In genomic region chr7:44405346-44406014, GRCm38 (mm10) we compare ENCODE assay signal across 8 mouse cellular contexts. TPM values are rescaled to one million over a fixed set of nuclear protein-coding genes. Genes with fewer than 3 reads are reported as not detected.
DNase-seq lines count a peak whose midpoint lies in the region; ATAC-seq and TF ChIP-seq lines count a peak whose summit lies in the region.

No protein-coding gene starts in this region.

- no peaks in the 10 kb centered on the region for H3K4me1 ChIP-seq in hindbrain, postnatal 0 days (ENCODE audit: insufficient read depth, low read length)

- under 1% methylated on average over 27 of the region's 27 CpGs for WGBS in hindbrain, postnatal 0 days

- H3K27me3 ChIP-seq in hindbrain, postnatal 0 days (ENCODE audit: insufficient read depth, low read length) = no peaks in the 10 kb centered on the region

- peak overlapping the region; percentile 65 for H3K4me3 ChIP-seq in gastrocnemius, adult 2 months
- peak overlapping the region; percentile 35 for H3K4me3 ChIP-seq in hindbrain, postnatal 0 days (ENCODE audit: low read length)
- H3K4me3 ChIP-seq in left cerebral cortex, adult 2 months = peak overlapping the region; percentile 39

- no peak for TF ChIP-seq CTCF in gastrocnemius, adult 2 months (IDR thresholded peaks at IDR 0.05)
- TF ChIP-seq CTCF in hindbrain, postnatal 0 days (IDR thresholded peaks at IDR 0.05; ENCODE audit: low read depth) = peak; percentile 40
- TF ChIP-seq CTCF in left cerebral cortex, adult 2 months (IDR thresholded peaks at IDR 0.05) = no peak

- peak; percentile 84 for DNase-seq in gastrocnemius, adult 2 months
- peak; percentile 100 for DNase-seq in hindbrain, postnatal 0 days (ENCODE audit: low spot score)
- DNase-seq in left cerebral cortex, adult 2 months (ENCODE audit: extremely low spot score in 1 of 2, low spot score in 2 of 2) = peak; percentile 91 to 95
- peak; percentile 96 for DNase-seq in right cerebral cortex, adult 2 months (ENCODE audit: low spot score in 2 of 2)
- peak; percentile 70 to 82 for DNase-seq in urinary bladder, postnatal 36 days (ENCODE audit: low spot score in 2 of 2)

- H3K36me3 ChIP-seq in hindbrain, postnatal 0 days (ENCODE audit: insufficient read depth, low read length) = no peaks in the 10 kb centered on the region

- H3K9me3 ChIP-seq in hindbrain, postnatal 0 days (ENCODE audit: low read length) = no peaks in the 10 kb centered on the region

- peak overlapping the region; percentile 31 for H3K27ac ChIP-seq in gastrocnemius, adult 2 months
- peak overlapping the region; percentile 74 for H3K27ac ChIP-seq in hindbrain, postnatal 0 days
- H3K27ac ChIP-seq in left cerebral cortex, adult 2 months = peak overlapping the region; percentile 86

- peak overlapping the region; percentile 58 for H3K4me2 ChIP-seq in hindbrain, postnatal 0 days (ENCODE audit: low read depth, low read length)

- ATAC-seq in activated CD4-positive, CD25-positive, alpha-beta regulatory T cell, adult 4 months = peak; percentile 89
- ATAC-seq in common myeloid progenitor, adult 5-6 weeks (replicated peaks; ENCODE audit: low read depth, poor library complexity, severe bottlenecking) = peak; percentile 89
- peak; percentile 97 for ATAC-seq in hindbrain, postnatal 0 days
- peak; percentile 75 for ATAC-seq in megakaryocyte, adult 5-6 weeks (ENCODE audit: poor library complexity, severe bottlenecking)

- H3K9ac ChIP-seq in hindbrain, postnatal 0 days (replicated peaks; ENCODE audit: low read length) = no peak overlapping the region

- intact Hi-C loops in gastrocnemius, adult 2 months (cut with DNase I) = no loop called here
- intact Hi-C loops in left cerebral cortex, adult 2 months (cut with DNase I) = loop anchor here (2.0 kb wide), 1 partner anchor 23 kb away; the partner anchor contains the start of gene Lrrc4b

RNA-seq across cellular contexts. Expression of gene 1700008O03Rik, which starts 19.9 kb away (rescaled TPM):
- under 1 TPM; 0.59 to 0.66 TPM for polyA plus RNA-seq in activated CD4-positive, CD25-positive, alpha-beta regulatory T cell, adult 4 months (2017; shearing (Covaris generic))
- total RNA-seq in common myeloid progenitor, adult 5-6 weeks (2017) = 0.78 TPM in 1 of 2 replicates, not detected in the other
- total RNA-seq in gastrocnemius, adult 2 months (2021) = not detected
- 1.4 and 2.3 TPM in 2 replicates for total RNA-seq in hindbrain, postnatal 0 days (2014; rRNA removed)
- polyA plus RNA-seq in hindbrain, postnatal 0 days (2015; fragmentation: Nextera tagmentation; extraction: Ambion mirVana) = 3.3 and 3.6 TPM in 2 replicates
- total RNA-seq in left cerebral cortex, adult 2 months (2021) = 1 to 10 TPM; 1.5 to 2.7 TPM
- 0.42 TPM in 1 of 2 replicates, not detected in the other for total RNA-seq in megakaryocyte, adult 5-6 weeks (2015)
- total RNA-seq in megakaryocyte, adult 5-6 weeks (2017) = not detected in 2 replicates

RNA-seq across cellular contexts. Expression of gene Syt3, which starts 21.6 kb away (rescaled TPM):
- polyA plus RNA-seq in activated CD4-positive, CD25-positive, alpha-beta regulatory T cell, adult 4 months (2017; shearing (Covaris generic)) = not detected
- total RNA-seq in common myeloid progenitor, adult 5-6 weeks (2017) = 0.58 and 0.64 TPM in 2 replicates
- total RNA-seq in gastrocnemius, adult 2 months (2021) = 1 to 10 TPM; 2.3 to 3.6 TPM
- total RNA-seq in hindbrain, postnatal 0 days (2014; rRNA removed) = 130 and 154 TPM in 2 replicates
- 73.7 and 79.2 TPM in 2 replicates for polyA plus RNA-seq in hindbrain, postnatal 0 days (2015; fragmentation: Nextera tagmentation; extraction: Ambion mirVana)
- 10 to 100 TPM; 59.5 to 63.7 TPM for total RNA-seq in left cerebral cortex, adult 2 months (2021)
- 0.29 TPM in 1 of 2 replicates, not detected in the other for total RNA-seq in megakaryocyte, adult 5-6 weeks (2015)
- 0.22 TPM in 1 of 2 replicates, not detected in the other for total RNA-seq in megakaryocyte, adult 5-6 weeks (2017)

RNA-seq across cellular contexts. Expression of gene Lrrc4b, which starts 23.3 kb away (rescaled TPM):
- polyA plus RNA-seq in activated CD4-positive, CD25-positive, alpha-beta regulatory T cell, adult 4 months (2017; shearing (Covaris generic)) = not detected
- total RNA-seq in common myeloid progenitor, adult 5-6 weeks (2017) = not detected in 2 replicates
- not detected for total RNA-seq in gastrocnemius, adult 2 months (2021)
- total RNA-seq in hindbrain, postnatal 0 days (2014; rRNA removed) = 562 and 663 TPM in 2 replicates
- 19.6 and 22.7 TPM in 2 replicates for polyA plus RNA-seq in hindbrain, postnatal 0 days (2015; fragmentation: Nextera tagmentation; extraction: Ambion mirVana)
- total RNA-seq in left cerebral cortex, adult 2 months (2021) = 100 to 1,000 TPM; 278 to 294 TPM
- total RNA-seq in megakaryocyte, adult 5-6 weeks (2015) = not detected in 2 replicates
- total RNA-seq in megakaryocyte, adult 5-6 weeks (2017) = not detected in 2 replicates

RNA-seq across cellular contexts. Expression of gene Aspdh, which starts 59.7 kb away (rescaled TPM):
- polyA plus RNA-seq in activated CD4-positive, CD25-positive, alpha-beta regulatory T cell, adult 4 months (2017; shearing (Covaris generic)) = not detected
- total RNA-seq in common myeloid progenitor, adult 5-6 weeks (2017) = not detected in 2 replicates
- not detected for total RNA-seq in gastrocnemius, adult 2 months (2021)
- 10.2 and 15.5 TPM in 2 replicates for total RNA-seq in hindbrain, postnatal 0 days (2014; rRNA removed)
- 3.1 and 3.8 TPM in 2 replicates for polyA plus RNA-seq in hindbrain, postnatal 0 days (2015; fragmentation: Nextera tagmentation; extraction: Ambion mirVana)
- 10 to 100 TPM in 1 of 2 experiments, 1 to 10 TPM in 1; 9.8 to 10.0 TPM for total RNA-seq in left cerebral cortex, adult 2 months (2021)
- not detected in 2 replicates for total RNA-seq in megakaryocyte, adult 5-6 weeks (2015)
- not detected in 2 replicates for total RNA-seq in megakaryocyte, adult 5-6 weeks (2017)

Comparison
In these comparisons a context has a peak if more than half of its experiments do, and no peak if none do; other contexts are left out.
1. Peak in every context shown above with its lines: DNase-seq, ATAC-seq, H3K4me3 ChIP-seq and H3K27ac ChIP-seq.
2. H3K27ac ChIP-seq: peak in every context shown above with its lines; median percentile 86 in left cerebral cortex, adult 2 months; 74 in hindbrain, postnatal 0 days; 31 in gastrocnemius, adult 2 months.
3. RNA of gene Syt3, which starts 21.6 kb away (total RNA-seq): 130 to 154 TPM in hindbrain, postnatal 0 days and 59.5 to 63.7 TPM in left cerebral cortex, adult 2 months; 2.3 to 3.6 TPM in gastrocnemius, adult 2 months, 0.58 to 0.64 TPM in common myeloid progenitor, adult 5-6 weeks and 0.22 to 0.29 TPM in megakaryocyte, adult 5-6 weeks; every median in the first group is over 10 times any median in the second.
4. RNA of gene Lrrc4b, which starts 23.3 kb away (total RNA-seq): 562 to 663 TPM in hindbrain, postnatal 0 days and 278 to 294 TPM in left cerebral cortex, adult 2 months; not detected in gastrocnemius, adult 2 months, not detected in common myeloid progenitor, adult 5-6 weeks and not detected in megakaryocyte, adult 5-6 weeks; every median in the first group is over 100 times any median in the second.